Mouse (Mus musculus) MEL (cell line): Measurements from ENCODE around the gene Mau2.

Experiments
- EP300 ChIP-seq, 2 experiments: IDR thresholded peaks; 2 replicates each; pipeline ENCODE4 v1.6.1; 2011; ENCODE audit warnings: improper control_type of control experiment in 2 of 2, low read length in 2 of 2, low read depth in 1 of 2, mild to moderate bottlenecking in 1 of 2
- GATA1 ChIP-seq: IDR thresholded peaks from 2 replicates; pipeline ENCODE4 v1.6.1; 2011; ENCODE audit warnings: low read depth, low read length, improper control_type of control experiment
- JUND ChIP-seq: IDR thresholded peaks from 2 replicates; pipeline ENCODE4 v1.6.1; 2011; ENCODE audit warnings: low read depth, mild to moderate bottlenecking, improper control_type of control experiment, low read length
- RAD21 ChIP-seq: IDR thresholded peaks from 2 replicates; pipeline ENCODE4 v1.6.1; 2011; ENCODE audit warnings: mild to moderate bottlenecking, low read depth, low read length, improper control_type of control experiment
- TCF12 ChIP-seq: IDR thresholded peaks from 2 replicates; pipeline ENCODE4 v1.6.1; 2014; ENCODE audit warnings: low read depth, mild to moderate bottlenecking, inconsistent platforms, low read length, improper control_type of control experiment, moderate library complexity
- ZKSCAN1 ChIP-seq: IDR thresholded peaks from 2 replicates; pipeline ENCODE4 v1.6.1; 2012; ENCODE audit warnings: low read depth, mild to moderate bottlenecking, inconsistent platforms, low read length, improper control_type of control experiment, moderate library complexity

DNA sequence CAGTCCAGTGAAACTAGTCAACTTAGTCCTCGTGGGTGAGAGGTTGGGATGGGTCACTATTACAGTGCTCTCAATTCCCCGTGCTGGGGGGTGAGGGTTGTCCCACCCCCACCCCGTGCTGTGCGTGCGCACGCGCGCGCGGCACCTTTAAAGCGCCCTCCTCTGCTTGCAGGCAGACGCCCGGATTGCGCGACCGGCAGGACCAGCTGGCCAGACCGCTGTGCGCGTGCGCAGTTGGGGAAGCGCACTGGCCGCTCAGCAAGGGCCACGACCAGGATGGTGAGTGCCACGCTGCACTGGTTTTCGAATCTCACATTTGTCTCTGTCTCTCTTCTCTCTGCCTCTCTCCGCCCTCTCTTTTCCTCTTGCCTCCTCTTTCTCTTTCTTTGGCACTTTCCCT, 40.8 kb upstream of the Mau2 start, which contains the start of gene Hapln4:
- no peak for TF ChIP-seq GATA1
- no peak for TF ChIP-seq JUND
- no peak for TF ChIP-seq TCF12
- TF ChIP-seq EP300 (IDR thresholded peaks at IDR 0.05; ENCODE audit: low read depth in 1 of 2, low read length in 2 of 2) = no peak
- TF ChIP-seq ZKSCAN1 = no peak
- TF ChIP-seq RAD21 = no peak
